Mouse (Mus musculus) neural tube, embryonic 13.5 days (tissue): ENCODE measurements around the gene Cerkl. TPM values are rescaled to one million over a fixed set of nuclear protein-coding genes. Genes with fewer than 3 reads are reported as not detected.

Source experiments
- ATAC-seq: fragments of 200-750 bp; cut with Nextera tagmentation; 2 replicates; pipeline ENCODE4 v1.8.0; 2017; ENCODE audit warnings: low read depth, mild to moderate bottlenecking, moderate TSS enrichment, moderate library complexity
- H3K27ac ChIP-seq: fragments of 300-500 bp; sonication (generic); replicated peaks from 2 replicates; pipeline ENCODE4 v1.5.1; 2015; ENCODE audit warnings: moderate library complexity, mild to moderate bottlenecking, inconsistent platforms
- H3K27me3 ChIP-seq: fragments of 300-500 bp; sonication (generic); 2 replicates; pipeline ENCODE4 v1.6.1; 2015; ENCODE audit warnings: mild to moderate bottlenecking, inconsistent platforms
- H3K36me3 ChIP-seq: fragments of 300-500 bp; sonication (generic); 2 replicates; pipeline ENCODE4 v1.6.1; 2015; ENCODE audit warnings: mild to moderate bottlenecking, inconsistent platforms
- H3K4me1 ChIP-seq: fragments of 300-500 bp; sonication (generic); replicated peaks from 2 replicates; pipeline ENCODE4 v1.6.1; 2015; ENCODE audit warnings: inconsistent platforms
- H3K4me2 ChIP-seq: fragments of 300-500 bp; sonication (generic); 2 replicates; pipeline ENCODE4 v1.6.1; 2015; ENCODE audit warnings: inconsistent platforms, mild to moderate bottlenecking, moderate library complexity
- H3K4me3 ChIP-seq: fragments of 300-500 bp; sonication (generic); 2 replicates; pipeline ENCODE4 v1.5.1; 2015; ENCODE audit warnings: mild to moderate bottlenecking, inconsistent platforms
- H3K9ac ChIP-seq: fragments of 300-500 bp; sonication (generic); 2 replicates; pipeline ENCODE4 v1.6.1; 2015; ENCODE audit warnings: moderate library complexity, mild to moderate bottlenecking, inconsistent platforms
- H3K9me3 ChIP-seq: fragments of 300-500 bp; sonication (generic); 2 replicates; pipeline ENCODE4 v1.6.1; 2016; ENCODE audit warnings: inconsistent platforms
- WGBS: fragments of 180-500 bp; shearing (Covaris S2); methylation state at CpG from one replicate; pipeline ENCODE4 v1.1.7; 2015; 5-methylcytosine and 5-hydroxymethylcytosine counted together
- polyA plus RNA-seq: library from polyadenylated mRNA; unstranded; fragments of >200 nt; fragmentation: Nextera tagmentation; extraction: Ambion mirVana; gene quantifications from 2 replicates; pipeline ENCODE4 v1.2.1, GENCODE M21; 2015

Cerkl gene
- polyA plus RNA-seq, 1 experiment from 2014 or later = 2.3 TPM

- no peaks in the 10 kb centered on the region for H3K36me3 ChIP-seq
- peaks cover 13% of the 10 kb centered on the region for H3K4me1 ChIP-seq
- no peaks in the 10 kb centered on the region for H3K27me3 ChIP-seq
- H3K9me3 ChIP-seq = no peaks in the 10 kb centered on the region
- no peak overlapping the region for H3K4me2 ChIP-seq
- no peak overlapping the region for H3K9ac ChIP-seq
- no peak overlapping the region for H3K4me3 ChIP-seq
- WGBS = 56% methylated on average over 5 of the region's 5 CpGs
- peak overlapping the region; percentile 61; the same call in 1 of the 2 replicates for H3K27ac ChIP-seq
- no peak for ATAC-seq
These were observed 57.8 kb downstream of the Cerkl start for GRCm38 (mm10) chr2:79398831-79399230.

- 67% methylated on average over 2 of the region's 2 CpGs for WGBS
- ATAC-seq = no peak
These were observed 58.2 kb downstream of the Cerkl start for GRCm38 (mm10) chr2:79398343-79398742.

GRCm38 (mm10) chr2:79397107-79397506 is 59.5 kb downstream of the Cerkl start:
- no peak overlapping the region for H3K9ac ChIP-seq
- H3K36me3 ChIP-seq = no peaks in the 10 kb centered on the region
- no peak; the same call in 1 of the 2 replicates for ATAC-seq
- no peaks in the 10 kb centered on the region for H3K9me3 ChIP-seq
- no peak overlapping the region for H3K4me3 ChIP-seq
- H3K4me2 ChIP-seq = no peak overlapping the region
- H3K27me3 ChIP-seq = no peaks in the 10 kb centered on the region
- H3K4me1 ChIP-seq = peaks cover 13% of the 10 kb centered on the region
- WGBS = 45% methylated on average over 2 of the region's 2 CpGs
- no peak overlapping the region for H3K27ac ChIP-seq

More at GRCm38 (mm10) chr2:79398343-79398742, 58.2 kb downstream of the Cerkl start:
- Histone ChIP-seq H3K27ac (no peak overlapping the region), H3K9me3 (no peaks in the 10 kb centered on the region), H3K36me3 (no peaks in the 10 kb centered on the region), H3K4me2 (no peak overlapping the region), H3K9ac (no peak overlapping the region), H3K4me3 (no peak overlapping the region), H3K4me1 (peaks cover 13% of the 10 kb centered on the region), H3K27me3 (no peaks in the 10 kb centered on the region)

- 9% methylated on average over 12 of the region's 12 CpGs for WGBS
- Histone ChIP-seq H3K4me2 (peak overlapping the region; percentile 13; the same call in 1 of the 2 replicates), H3K4me3 (no peak overlapping the region), H3K36me3 (no peaks in the 10 kb centered on the region), H3K27me3 (no peaks in the 10 kb centered on the region), H3K9ac (no peak overlapping the region), H3K27ac (0 out of 2 replicates have a peak overlapping the region, but pooled peaks have one; percentile 33), H3K9me3 (no peaks in the 10 kb centered on the region), H3K4me1 (peaks cover 17% of the 10 kb centered on the region)
- ATAC-seq = 0 out of 2 replicates have a peak, but pooled peaks have one; percentile 47
These were observed 77.2 kb downstream of the Cerkl start for GRCm38 (mm10) chr2:79379087-79380041.

GRCm38 (mm10) chr2:79378346-79379086 is 78.1 kb downstream of the Cerkl start:
- Histone ChIP-seq H3K9ac (no peak overlapping the region), H3K27ac (0 out of 2 replicates have a peak overlapping the region, but pooled peaks have one; percentile 33), H3K4me3 (no peak overlapping the region)

GRCm38 (mm10) chr2:79372486-79373200 is 83.9 kb downstream of the Cerkl start:
- ATAC-seq = no peak
- 50% methylated on average over 6 of the region's 6 CpGs for WGBS
- no peaks in the 10 kb centered on the region for H3K9me3 ChIP-seq

More at GRCm38 (mm10) chr2:79378346-79379086, 78.1 kb downstream of the Cerkl start:
- WGBS = 56% methylated on average over 8 of the region's 8 CpGs
- H3K4me1 ChIP-seq = peaks cover 17% of the 10 kb centered on the region
- H3K4me2 ChIP-seq = no peak overlapping the region
- no peaks in the 10 kb centered on the region for H3K9me3 ChIP-seq
- ATAC-seq = no peak
- no peaks in the 10 kb centered on the region for H3K27me3 ChIP-seq
- H3K36me3 ChIP-seq = no peaks in the 10 kb centered on the region

GRCm38 (mm10) chr2:79372154-79372467 is 84.5 kb downstream of the Cerkl start:
- 81% methylated on average over 2 of the region's 2 CpGs for WGBS
- ATAC-seq = no peak
- Histone ChIP-seq H3K9ac (no peak overlapping the region), H3K4me2 (no peak overlapping the region), H3K27ac (no peak overlapping the region), H3K27me3 (no peaks in the 10 kb centered on the region), H3K9me3 (no peaks in the 10 kb centered on the region), H3K36me3 (no peaks in the 10 kb centered on the region), H3K4me3 (no peak overlapping the region), H3K4me1 (peaks cover 13% of the 10 kb centered on the region)

More at GRCm38 (mm10) chr2:79372486-79373200, 83.9 kb downstream of the Cerkl start:
- Histone ChIP-seq H3K4me3 (no peak overlapping the region), H3K27me3 (no peaks in the 10 kb centered on the region), H3K27ac (no peak overlapping the region), H3K36me3 (no peaks in the 10 kb centered on the region), H3K4me1 (peaks cover 8% of the 10 kb centered on the region), H3K4me2 (no peak overlapping the region), H3K9ac (no peak overlapping the region)

- no peak overlapping the region for H3K4me3 ChIP-seq
- 91% methylated on average over 7 of the region's 7 CpGs for WGBS
These were observed 85.0 kb downstream of the Cerkl start for GRCm38 (mm10) chr2:79371326-79372153.

GRCm38 (mm10) chr2:79370711-79371312 is 85.8 kb downstream of the Cerkl start:
- H3K4me3 ChIP-seq = no peak overlapping the region
- no peaks in the 10 kb centered on the region for H3K9me3 ChIP-seq
- H3K4me1 ChIP-seq = peaks cover 13% of the 10 kb centered on the region
- 86% methylated on average over 9 of the region's 9 CpGs for WGBS
- no peaks in the 10 kb centered on the region for H3K27me3 ChIP-seq
- H3K9ac ChIP-seq = no peak overlapping the region
- no peaks in the 10 kb centered on the region for H3K36me3 ChIP-seq
- no peak overlapping the region for H3K4me2 ChIP-seq
- H3K27ac ChIP-seq = no peak overlapping the region
- no peak for ATAC-seq

More at GRCm38 (mm10) chr2:79371326-79372153, 85.0 kb downstream of the Cerkl start:
- no peak overlapping the region for H3K9ac ChIP-seq
- no peaks in the 10 kb centered on the region for H3K27me3 ChIP-seq
- no peaks in the 10 kb centered on the region for H3K36me3 ChIP-seq
- H3K9me3 ChIP-seq = no peaks in the 10 kb centered on the region
- ATAC-seq = no peak
- H3K4me1 ChIP-seq = peaks cover 13% of the 10 kb centered on the region
- no peak overlapping the region for H3K4me2 ChIP-seq
- no peak overlapping the region for H3K27ac ChIP-seq

- no peak for ATAC-seq
- Histone ChIP-seq H3K36me3 (no peaks in the 10 kb centered on the region), H3K4me2 (no peak overlapping the region), H3K9ac (no peak overlapping the region), H3K9me3 (no peaks in the 10 kb centered on the region), H3K4me3 (no peak overlapping the region), H3K27ac (no peak overlapping the region), H3K27me3 (no peaks in the 10 kb centered on the region), H3K4me1 (peaks cover 13% of the 10 kb centered on the region)
- WGBS = 87% methylated on average over 4 of the region's 4 CpGs
These were observed 86.7 kb downstream of the Cerkl start for GRCm38 (mm10) chr2:79369905-79370304.
